Mouse (Mus musculus): ENCODE results near the gene Tmem132c.

DNA sequence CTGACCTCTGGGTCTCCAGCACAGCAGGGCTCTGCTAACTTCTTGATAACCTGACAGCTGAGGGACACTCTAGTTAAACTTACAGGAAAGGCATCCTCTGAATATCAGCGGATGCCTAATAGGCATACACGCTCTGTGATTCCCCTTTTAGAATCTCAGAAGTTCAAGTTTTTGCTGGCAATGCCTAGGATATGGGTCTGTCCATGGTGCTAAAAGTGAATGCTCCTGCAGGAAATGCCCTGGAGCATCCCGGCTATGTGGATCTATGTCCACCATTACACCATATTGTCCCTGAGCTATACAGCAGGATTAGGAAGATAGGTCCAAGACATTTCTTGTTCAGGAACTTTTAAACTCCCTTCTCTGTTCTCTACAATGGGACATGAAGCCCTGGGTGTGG, 319.5 kb downstream of the Tmem132c start:
- no peak for TF ChIP-seq CTCF (IDR thresholded peaks at IDR 0.05; ENCODE audit: insufficient read depth, low read depth, low read length)
- TF ChIP-seq POLR2A (IDR thresholded peaks at IDR 0.05; ENCODE audit: insufficient read depth, low read depth, low read length): no peak

Measured in olfactory bulb, adult 2 months (tissue).